Mouse (Mus musculus): Measurements from ENCODE around the gene Tesc. TPM values are rescaled to one million over a fixed set of nuclear protein-coding genes. Genes with fewer than 3 reads are reported as not detected.

Gene Tesc
- total RNA-seq, 2 experiments from 2014 or later, result not detected

- ATAC-seq (replicated peaks; ENCODE audit: low FRiP score, low TSS enrichment, poor library complexity, severe bottlenecking), result no peak
These were observed 63.3 kb downstream of the Tesc start for GRCm38 (mm10) chr5:118090837-118091236.

- no peak for ATAC-seq (replicated peaks; ENCODE audit: low FRiP score, low TSS enrichment, poor library complexity, severe bottlenecking)
These were observed 65.9 kb downstream of the Tesc start for GRCm38 (mm10) chr5:118093321-118094035.

GRCm38 (mm10) chr5:118095433-118095832, 67.9 kb downstream of the Tesc start:
- no peak for ATAC-seq (replicated peaks; ENCODE audit: low FRiP score, low TSS enrichment, poor library complexity, severe bottlenecking)

GRCm38 (mm10) chr5:118095849-118096248, 68.3 kb downstream of the Tesc start:
- no peak for ATAC-seq (replicated peaks; ENCODE audit: low FRiP score, low TSS enrichment, poor library complexity, severe bottlenecking)

GRCm38 (mm10) chr5:118096317-118096716, 68.8 kb downstream of the Tesc start:
- ATAC-seq (replicated peaks; ENCODE audit: low FRiP score, low TSS enrichment, poor library complexity, severe bottlenecking), result no peak

- ATAC-seq (replicated peaks; ENCODE audit: low FRiP score, low TSS enrichment, poor library complexity, severe bottlenecking), result no peak
These were observed 71.7 kb downstream of the Tesc start for GRCm38 (mm10) chr5:118099069-118099869.

GRCm38 (mm10) chr5:118099870-118100478, 72.4 kb downstream of the Tesc start:
- no peak for ATAC-seq (replicated peaks; ENCODE audit: low FRiP score, low TSS enrichment, poor library complexity, severe bottlenecking)

GRCm38 (mm10) chr5:118105536-118105935, 78.0 kb downstream of the Tesc start:
- no peak for ATAC-seq (replicated peaks; ENCODE audit: low FRiP score, low TSS enrichment, poor library complexity, severe bottlenecking)

GRCm38 (mm10) chr5:118106667-118107066, 79.1 kb downstream of the Tesc start:
- no peak for ATAC-seq (replicated peaks; ENCODE audit: low FRiP score, low TSS enrichment, poor library complexity, severe bottlenecking)

- ATAC-seq (replicated peaks; ENCODE audit: low FRiP score, low TSS enrichment, poor library complexity, severe bottlenecking), result no peak
These were observed 80.7 kb downstream of the Tesc start for GRCm38 (mm10) chr5:118108124-118108793.

- no peak for ATAC-seq (replicated peaks; ENCODE audit: low FRiP score, low TSS enrichment, poor library complexity, severe bottlenecking)
These were observed 81.4 kb downstream of the Tesc start for GRCm38 (mm10) chr5:118108794-118109440.

Other genes starting within 250 kb of the Tesc start
- not detected in 2 replicates for gene Nos1, start 246.7 kb upstream of the Tesc start, total RNA-seq (2014; fragmentation: Nextera tagmentation)
- not detected in 2 replicates for gene Nos1, start 246.7 kb upstream of the Tesc start, total RNA-seq (2017)
- gene Fbxo21, start 51.0 kb upstream of the Tesc start, total RNA-seq (2014; fragmentation: Nextera tagmentation), result 4.1 and 5.4 TPM in 2 replicates
- gene Fbxo21, start 51.0 kb upstream of the Tesc start, total RNA-seq (2017), result 6.9 and 8.5 TPM in 2 replicates
- 18.1 and 25.3 TPM in 2 replicates for gene Fbxw8, start 127.7 kb downstream of the Tesc start, total RNA-seq (2014; fragmentation: Nextera tagmentation)
- 12.9 and 23.8 TPM in 2 replicates for gene Fbxw8, start 127.7 kb downstream of the Tesc start, total RNA-seq (2017)
- gene Hrk, start 136.9 kb downstream of the Tesc start, total RNA-seq (2014; fragmentation: Nextera tagmentation), result not detected in 2 replicates
- not detected in 2 replicates for gene Hrk, start 136.9 kb downstream of the Tesc start, total RNA-seq (2017)
- gene Rnft2, start 217.4 kb downstream of the Tesc start, total RNA-seq (2014; fragmentation: Nextera tagmentation), result not detected in 2 replicates
- gene Rnft2, start 217.4 kb downstream of the Tesc start, total RNA-seq (2017), result not detected in 2 replicates
- gene 2410131K14Rik, start 217.5 kb downstream of the Tesc start, total RNA-seq (2014; fragmentation: Nextera tagmentation), result 0.92 and 1.0 TPM in 2 replicates
- 1.4 and 2.1 TPM in 2 replicates for gene 2410131K14Rik, start 217.5 kb downstream of the Tesc start, total RNA-seq (2017)

Data from megakaryocyte-erythroid progenitor cell, adult 5-6 weeks (primary cell).